Mouse (Mus musculus) stomach, postnatal 0 days (tissue): ENCODE results near the gene Ccna2. TPM values are rescaled to one million over a fixed set of nuclear protein-coding genes. Genes with fewer than 3 reads are reported as not detected.
"Not testable (repeated sequence)": the region's sequence is repeated elsewhere in the genome, so short reads cannot be mapped to it uniquely, and the experiment has no call there.

Experiments
- ATAC-seq: fragments of 200-750 bp; cut with Nextera tagmentation; 2 replicates; pipeline ENCODE4 v1.8.0; 2017; ENCODE audit not compliant: low FRiP score, low TSS enrichment
- DNase-seq: peaks from one replicate; pipeline ENCODE4 v3.0.0-alpha.2; 2016; ENCODE audit warnings: low spot score
- H3K27ac ChIP-seq: fragments of 300-500 bp; sonication (generic); replicated peaks from 2 replicates; pipeline ENCODE4 v1.5.1; 2014; ENCODE audit warnings: mild to moderate bottlenecking, control low read depth
- H3K27me3 ChIP-seq: fragments of 300-500 bp; sonication (generic); 2 replicates; pipeline ENCODE4 v1.6.1; 2014; ENCODE audit warnings: low read length; ENCODE audit not compliant: control insufficient read depth, insufficient read depth
- H3K36me3 ChIP-seq: fragments of 300-500 bp; sonication (generic); 2 replicates; pipeline ENCODE4 v1.6.1; 2014; ENCODE audit warnings: low read length, mixed read lengths; ENCODE audit not compliant: control insufficient read depth, insufficient read depth
- H3K4me1 ChIP-seq: fragments of 300-500 bp; sonication (generic); replicated peaks from 2 replicates; pipeline ENCODE4 v1.6.1; 2014; ENCODE audit warnings: antibody characterized with exemption; ENCODE audit not compliant: control insufficient read depth, insufficient read depth
- H3K4me2 ChIP-seq: fragments of 300-500 bp; sonication (generic); replicated peaks from 2 replicates; pipeline ENCODE4 v1.6.1; 2014; ENCODE audit warnings: low read depth, mild to moderate bottlenecking, control low read depth, moderate library complexity
- H3K4me3 ChIP-seq: fragments of 300-500 bp; sonication (generic); 2 replicates; pipeline ENCODE4 v1.5.1; 2014; ENCODE audit warnings: low read depth, low read length, control low read depth
- H3K9ac ChIP-seq: fragments of 300-500 bp; sonication (generic); 2 replicates; pipeline ENCODE4 v1.6.1; 2014; ENCODE audit warnings: mild to moderate bottlenecking, low read length, control low read depth, mixed read lengths
- H3K9me3 ChIP-seq: fragments of 300-500 bp; sonication (generic); 2 replicates; pipeline ENCODE4 v1.6.1; 2016; ENCODE audit warnings: low read length; ENCODE audit not compliant: control insufficient read depth
- CTCF ChIP-seq: IDR thresholded peaks from 2 replicates; pipeline ENCODE4 v1.5.1; 2016; ENCODE audit warnings: antibody characterized with exemption, low read depth, mild to moderate bottlenecking, moderate library complexity
- EP300 ChIP-seq: optimal IDR thresholded peaks from 2 replicates; pipeline ENCODE3; 2016; ENCODE audit warnings: antibody characterized with exemption
- WGBS: fragments of 180-500 bp; shearing (Covaris S2); extraction: QIAGEN DNeasy Blood & Tissue Kit; methylation state at CpG from one replicate; pipeline ENCODE4 v1.1.7; 2014; 5-methylcytosine and 5-hydroxymethylcytosine counted together
- polyA plus RNA-seq: library from polyadenylated mRNA; unstranded; fragments of >200 nt; fragmentation: Nextera tagmentation; extraction: Ambion mirVana; gene quantifications from 2 replicates; pipeline ENCODE4 v1.2.1, GENCODE M21; 2015

Gene Ccna2
- polyA plus RNA-seq, 1 experiment from 2014 or later = 40.4 TPM

DNA sequence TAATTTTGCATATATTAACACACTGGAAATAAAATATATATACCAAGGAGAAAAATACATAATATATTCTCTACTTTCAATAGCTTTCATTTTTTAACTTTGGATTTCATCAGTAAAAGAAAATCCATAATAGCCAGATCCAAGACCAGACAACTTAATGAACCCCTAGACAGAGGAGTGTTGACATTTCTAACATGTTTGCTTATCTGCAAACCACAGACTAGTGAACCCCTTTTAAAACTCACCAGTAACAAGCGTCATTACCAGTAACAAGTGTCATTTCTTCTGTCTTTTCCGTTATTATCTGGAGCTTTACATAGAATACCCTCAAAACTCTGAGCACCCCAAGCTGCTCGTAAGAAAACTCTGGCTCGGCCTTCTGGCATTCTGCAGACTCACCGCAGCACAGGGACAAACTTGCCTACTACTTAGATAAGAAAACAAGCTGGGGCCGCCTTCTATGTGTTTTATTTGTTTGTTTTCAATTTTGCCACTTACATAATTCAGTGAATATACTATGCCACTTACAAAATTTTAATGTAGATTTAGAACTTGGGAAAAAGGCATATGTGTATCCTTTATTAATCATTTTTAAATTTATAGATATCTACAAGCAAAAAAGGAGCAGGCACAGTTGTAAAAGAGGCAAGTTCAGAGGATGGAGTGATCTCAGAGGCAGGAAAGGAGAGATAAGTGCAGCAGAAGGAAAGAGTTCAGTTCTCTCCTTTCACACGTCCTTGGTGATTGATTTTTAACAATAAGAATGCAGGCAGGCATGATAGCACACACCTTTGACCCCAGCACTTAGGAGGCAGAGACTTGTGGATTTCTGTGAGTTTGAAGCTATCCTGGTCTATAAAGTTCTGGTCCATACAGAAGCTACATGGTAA lies 34.2 kb upstream of the Ccna2 start:
- no peaks in the 10 kb centered on the region for H3K27me3 ChIP-seq
- H3K36me3 ChIP-seq = no peaks in the 10 kb centered on the region
- 77% methylated on average over 7 of the region's 7 CpGs for WGBS
- no peak overlapping the region for H3K9ac ChIP-seq
- ATAC-seq (no peak), DNase-seq (no peak)
- H3K27ac ChIP-seq = no peak overlapping the region
- no peaks in the 10 kb centered on the region for H3K9me3 ChIP-seq
- no peak overlapping the region for H3K4me3 ChIP-seq
- H3K4me2 ChIP-seq = no peak overlapping the region
- TF ChIP-seq EP300 (no peak), CTCF (no peak)
- no peaks in the 10 kb centered on the region for H3K4me1 ChIP-seq

GRCm38 (mm10) chr3:36599773-36600172 lies 27.8 kb upstream of the Ccna2 start:
- not testable (repeated sequence) for H3K27ac ChIP-seq, DNase-seq, ATAC-seq, H3K9ac ChIP-seq, H3K36me3 ChIP-seq, H3K27me3 ChIP-seq, H3K4me2 ChIP-seq, H3K4me1 ChIP-seq, H3K4me3 ChIP-seq, H3K9me3 ChIP-seq
- peak; percentile 29 for TF ChIP-seq CTCF
- 93% methylated on average over 9 of the region's 9 CpGs for WGBS

- Histone ChIP-seq H3K4me2 (no peak overlapping the region), H3K27me3 (no peaks in the 10 kb centered on the region), H3K27ac (no peak overlapping the region), H3K4me3 (no peak overlapping the region), H3K36me3 (no peaks in the 10 kb centered on the region), H3K9me3 (no peaks in the 10 kb centered on the region), H3K9ac (no peak overlapping the region), H3K4me1 (no peaks in the 10 kb centered on the region)
- DNase-seq (no peak), ATAC-seq (no peak)
- 38% methylated on average over 3 of the region's 3 CpGs for WGBS
- TF ChIP-seq CTCF = no peak
- TF ChIP-seq EP300 = no peak
These were observed 26.9 kb upstream of the Ccna2 start for GRCm38 (mm10) chr3:36598811-36599210.

GRCm38 (mm10) chr3:36571361-36571826 lies 556 bp downstream of the Ccna2 start:
- no peaks in the 10 kb centered on the region for H3K27me3 ChIP-seq
- peak overlapping the region; percentile 56; the same call in 1 of the 2 replicates for H3K27ac ChIP-seq
- WGBS = under 1% methylated on average over 46 of the region's 46 CpGs
- H3K4me1 ChIP-seq = 0 out of 2 replicates have a peak, but pooled peaks cover 2% of the 10 kb centered on the region
- peak overlapping the region; percentile 73 for H3K9ac ChIP-seq
- ATAC-seq = peak; percentile 8
- peak overlapping the region; percentile 98 for H3K4me2 ChIP-seq
- DNase-seq = no peak
- peak overlapping the region; percentile 84 for H3K4me3 ChIP-seq
- peaks cover 8% of the 10 kb centered on the region for H3K36me3 ChIP-seq
- no peaks in the 10 kb centered on the region for H3K9me3 ChIP-seq
- TF ChIP-seq CTCF (no peak), EP300 (no peak)

DNA sequence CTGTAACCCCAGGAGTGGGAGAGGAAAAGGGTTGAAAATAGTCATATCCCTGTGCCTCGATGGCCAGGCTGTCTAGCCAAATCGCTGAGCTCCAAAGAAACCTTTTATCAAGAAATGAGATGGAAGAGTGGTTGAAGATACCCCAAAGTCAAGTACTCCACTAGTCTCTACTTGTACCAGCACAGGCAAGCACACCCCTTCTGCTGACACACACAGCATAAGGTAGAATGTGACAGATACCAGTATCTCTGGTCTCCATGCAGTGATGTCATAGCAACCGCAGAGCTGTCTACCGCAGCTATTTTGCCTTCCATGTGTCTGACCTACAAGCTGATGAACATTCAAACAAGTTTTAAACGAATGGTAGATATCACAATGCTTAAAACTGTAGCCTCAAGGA lies 2.1 kb downstream of the Ccna2 start:
- peaks cover 8% of the 10 kb centered on the region for H3K36me3 ChIP-seq
- no peak for TF ChIP-seq EP300
- no peak for TF ChIP-seq CTCF
- H3K9me3 ChIP-seq = no peaks in the 10 kb centered on the region
- 0 out of 2 replicates have a peak overlapping the region, but pooled peaks have one; percentile 29 for H3K4me2 ChIP-seq
- 0 out of 2 replicates have a peak overlapping the region, but pooled peaks have one; percentile 3 for H3K4me3 ChIP-seq
- H3K27me3 ChIP-seq = no peaks in the 10 kb centered on the region
- H3K9ac ChIP-seq = 0 out of 2 replicates have a peak overlapping the region, but pooled peaks have one; percentile 8
- H3K4me1 ChIP-seq = 0 out of 2 replicates have a peak, but pooled peaks cover 2% of the 10 kb centered on the region
- no peak for ATAC-seq
- DNase-seq = no peak
- WGBS = 75% methylated on average over 5 of the region's 5 CpGs
- no peak overlapping the region for H3K27ac ChIP-seq

- TF ChIP-seq CTCF (no peak), EP300 (no peak)
- no peak for ATAC-seq
- no peaks in the 10 kb centered on the region for H3K27me3 ChIP-seq
- H3K4me3 ChIP-seq = no peak overlapping the region
- no peaks in the 10 kb centered on the region for H3K9me3 ChIP-seq
- peaks cover 12% of the 10 kb centered on the region for H3K36me3 ChIP-seq
- H3K9ac ChIP-seq = no peak overlapping the region
- WGBS = 86% methylated on average over 3 of the region's 3 CpGs
- no peak overlapping the region for H3K27ac ChIP-seq
- no peak for DNase-seq
- no peak overlapping the region for H3K4me2 ChIP-seq
- no peaks in the 10 kb centered on the region for H3K4me1 ChIP-seq
These were observed 8.3 kb downstream of the Ccna2 start for GRCm38 (mm10) chr3:36563666-36564065.
